Mouse (Mus musculus): ENCODE results near the gene Ndufaf3. TPM values are rescaled to one million over a fixed set of nuclear protein-coding genes. Genes with fewer than 3 reads are reported as not detected.

Ndufaf3 gene
- polyA plus RNA-seq, 1 experiment from 2014 or later = 55.8 TPM

MicroRNA genes within 50 kb of the gene (microRNA counts, 519-probe panel; counts per million panel counts)
- 3,410 counts per million, percentile 67 among the panel's probes with 10 or more counts for microRNA mmu-miR-191
- microRNA mmu-miR-425 = 3,079 counts per million, percentile 59 among the panel's probes with 10 or more counts

Small RNA genes within 50 kb of the gene (microRNA-seq; reads per million reads assigned to microRNA genes)
- gene Gm24083 (not detected), gene Mir191 (not detected), gene Mir425 (2,125 reads per million, percentile 81 among the genes with 10 or more reads in this experiment)

Other genes with a start within 250 kb of the Ndufaf3 start
- gene Gpx1, start 228.5 kb downstream of the Ndufaf3 start, polyA plus RNA-seq (2015; fragmentation: Nextera tagmentation; extraction: Ambion mirVana) = 649 and 714 TPM in 2 replicates
- 89.9 and 93.6 TPM in 2 replicates for gene Usp4, start 219.6 kb downstream of the Ndufaf3 start, polyA plus RNA-seq (2015; fragmentation: Nextera tagmentation; extraction: Ambion mirVana)
- 0.41 and 0.64 TPM in 2 replicates for gene 1700102P08Rik, start 174.6 kb downstream of the Ndufaf3 start, polyA plus RNA-seq (2015; fragmentation: Nextera tagmentation; extraction: Ambion mirVana)
- gene Ccdc36, start 138.9 kb downstream of the Ndufaf3 start, polyA plus RNA-seq (2015; fragmentation: Nextera tagmentation; extraction: Ambion mirVana) = 1.7 and 2.6 TPM in 2 replicates
- gene BC048562, start 131.0 kb downstream of the Ndufaf3 start, polyA plus RNA-seq (2015; fragmentation: Nextera tagmentation; extraction: Ambion mirVana) = not detected in 2 replicates
- gene Ccdc71, start 106.9 kb downstream of the Ndufaf3 start, polyA plus RNA-seq (2015; fragmentation: Nextera tagmentation; extraction: Ambion mirVana) = 50.7 and 58.0 TPM in 2 replicates
- 76.6 and 89.7 TPM in 2 replicates for gene Klhdc8b, start 105.9 kb downstream of the Ndufaf3 start, polyA plus RNA-seq (2015; fragmentation: Nextera tagmentation; extraction: Ambion mirVana)
- 86.0 and 95.5 TPM in 2 replicates for gene Lamb2, start 87.7 kb downstream of the Ndufaf3 start, polyA plus RNA-seq (2015; fragmentation: Nextera tagmentation; extraction: Ambion mirVana)
- gene Usp19, start 76.8 kb downstream of the Ndufaf3 start, polyA plus RNA-seq (2015; fragmentation: Nextera tagmentation; extraction: Ambion mirVana) = 59.1 and 61.0 TPM in 2 replicates
- gene Qars, start 59.7 kb downstream of the Ndufaf3 start, polyA plus RNA-seq (2015; fragmentation: Nextera tagmentation; extraction: Ambion mirVana) = 97.4 and 107 TPM in 2 replicates
- 108 and 118 TPM in 2 replicates for gene Qrich1, start 50.6 kb downstream of the Ndufaf3 start, polyA plus RNA-seq (2015; fragmentation: Nextera tagmentation; extraction: Ambion mirVana)
- gene Impdh2, start 7.1 kb downstream of the Ndufaf3 start, polyA plus RNA-seq (2015; fragmentation: Nextera tagmentation; extraction: Ambion mirVana) = 148 and 149 TPM in 2 replicates
- 146 and 161 TPM in 2 replicates for gene Dalrd3, start 2.5 kb upstream of the Ndufaf3 start, polyA plus RNA-seq (2015; fragmentation: Nextera tagmentation; extraction: Ambion mirVana)
- 122 and 128 TPM in 2 replicates for gene Wdr6, start 11.3 kb upstream of the Ndufaf3 start, polyA plus RNA-seq (2015; fragmentation: Nextera tagmentation; extraction: Ambion mirVana)
- gene P4htm, start 30.2 kb upstream of the Ndufaf3 start, polyA plus RNA-seq (2015; fragmentation: Nextera tagmentation; extraction: Ambion mirVana) = 8.0 and 8.3 TPM in 2 replicates
- 44.3 and 46.7 TPM in 2 replicates for gene Arih2, start 82.0 kb upstream of the Ndufaf3 start, polyA plus RNA-seq (2015; fragmentation: Nextera tagmentation; extraction: Ambion mirVana)
- 44.8 and 46.8 TPM in 2 replicates for gene Slc25a20, start 94.7 kb upstream of the Ndufaf3 start, polyA plus RNA-seq (2015; fragmentation: Nextera tagmentation; extraction: Ambion mirVana)
- 13.1 and 14.8 TPM in 2 replicates for gene Prkar2a, start 121.9 kb upstream of the Ndufaf3 start, polyA plus RNA-seq (2015; fragmentation: Nextera tagmentation; extraction: Ambion mirVana)
- 62.1 and 68.1 TPM in 2 replicates for gene Ip6k2, start 216.4 kb upstream of the Ndufaf3 start, polyA plus RNA-seq (2015; fragmentation: Nextera tagmentation; extraction: Ambion mirVana)
- gene Nckipsd, start 240.9 kb upstream of the Ndufaf3 start, polyA plus RNA-seq (2015; fragmentation: Nextera tagmentation; extraction: Ambion mirVana) = 13.2 and 15.4 TPM in 2 replicates

Measured in lung, embryonic 16.5 days (tissue).